Mouse (Mus musculus): Measurements from ENCODE around the gene Gatad2a. TPM values are rescaled to one million over a fixed set of nuclear protein-coding genes. Genes with fewer than 3 reads are reported as not detected.

The Gatad2a gene
- total and polyA plus RNA-seq, 3 experiments: 24.7 to 36.4 (median 36.4) TPM

DNA sequence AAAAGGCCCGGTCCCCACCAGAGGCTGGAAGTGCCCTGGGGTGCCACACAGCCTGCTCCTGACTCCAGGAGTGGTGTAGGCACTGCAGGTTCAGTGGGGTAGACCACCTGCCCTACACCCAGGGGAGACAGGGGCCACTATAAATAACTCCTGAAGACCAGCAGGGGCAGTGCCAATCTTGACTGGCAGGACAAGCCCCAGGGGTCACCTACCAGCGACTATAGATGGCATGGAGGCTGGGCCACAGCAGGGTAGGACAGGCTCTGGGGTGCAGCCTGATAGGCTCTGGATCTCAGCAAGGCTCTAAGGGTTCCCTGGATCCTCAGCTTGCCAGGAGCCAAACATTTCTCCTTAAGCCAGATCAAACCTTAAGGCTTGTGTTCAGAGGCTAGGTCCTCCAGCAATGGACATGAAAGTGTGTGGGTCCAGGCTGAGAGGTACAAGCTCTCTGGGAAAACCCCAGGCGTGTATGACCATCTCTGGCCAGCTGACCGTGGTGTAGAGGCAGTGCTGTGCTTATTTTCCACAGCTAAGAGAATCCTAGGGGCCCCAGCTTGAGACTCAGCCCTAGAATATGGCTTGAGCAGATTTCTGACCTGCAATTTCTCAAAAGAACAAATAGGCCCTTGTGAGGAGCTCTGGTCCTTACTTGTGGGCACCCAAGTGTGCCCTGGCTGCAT lies 100.3 kb downstream of the Gatad2a start:
- DNase-seq: no peak
- intact Hi-C loops (cut with DNase I): loop anchor here (10.0 kb wide), 1 partner anchor 271 kb away; the partner anchor contains the start of gene Zfp868
- peaks cover 2% of the 10 kb centered on the region; the same call in 1 of the 2 replicates for H3K79me2 ChIP-seq (replicated peaks; ENCODE audit: control insufficient read depth, insufficient read depth, low read length)
- no peaks in the 10 kb centered on the region for H3K27me3 ChIP-seq (ENCODE audit: control insufficient read depth, insufficient read depth, low read length)
- H3K4me3 ChIP-seq: no peak overlapping the region
- peak overlapping the region; percentile 16; the same call in 1 of the 2 replicates for H3K9ac ChIP-seq (ENCODE audit: low read depth, low read length)
- TF ChIP-seq CTCF (IDR thresholded peaks at IDR 0.05): 0 out of 2 replicates have a peak, but pooled peaks have one; percentile 4
- no peak for TF ChIP-seq EP300 (IDR thresholded peaks at IDR 0.05; ENCODE audit: insufficient read depth, low read depth, low read length)
- H3K36me3 ChIP-seq (ENCODE audit: control insufficient read depth, insufficient read depth, low read length): no peaks in the 10 kb centered on the region
- H3K4me1 ChIP-seq (ENCODE audit: control insufficient read depth, insufficient read depth, low read length): peaks cover 12% of the 10 kb centered on the region
- 53% methylated on average over 4 of the region's 4 CpGs for WGBS
- no peak overlapping the region; the same call in 1 of the 2 replicates for H3K27ac ChIP-seq

DNA sequence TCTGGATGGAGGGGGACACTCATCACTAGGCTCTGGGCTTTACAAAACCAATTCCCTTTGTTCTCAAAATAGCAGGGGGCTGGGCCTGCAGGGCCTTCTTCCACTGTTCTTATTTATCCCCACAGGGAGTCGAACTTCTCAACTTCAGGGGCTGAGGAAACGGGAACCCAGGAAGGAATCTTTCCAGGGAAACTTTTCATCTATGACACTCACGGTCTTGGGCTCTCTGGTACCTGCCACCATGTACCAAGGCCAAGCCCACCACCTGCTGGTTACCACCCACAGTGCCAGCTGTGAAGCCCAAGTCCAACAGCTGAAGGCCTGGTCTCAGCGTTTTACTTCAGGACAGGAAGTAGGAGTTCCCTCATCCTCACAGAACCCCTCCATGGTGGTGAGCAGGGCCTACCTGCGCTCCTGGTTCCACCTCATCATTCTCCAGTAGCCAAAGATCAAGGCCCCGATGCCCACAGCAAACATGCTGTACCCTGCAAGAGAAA lies 101.3 kb downstream of the Gatad2a start:
- no peaks in the 10 kb centered on the region for H3K27me3 ChIP-seq (ENCODE audit: control insufficient read depth, insufficient read depth, low read length)
- WGBS: 64% methylated on average over 6 of the region's 6 CpGs
- H3K27ac ChIP-seq: no peak overlapping the region
- H3K4me3 ChIP-seq: no peak overlapping the region
- no peak overlapping the region for H3K9ac ChIP-seq (ENCODE audit: low read depth, low read length)
- TF ChIP-seq POLR2A (IDR thresholded peaks at IDR 0.05; ENCODE audit: insufficient read depth, low read depth, low read length): no peak
- TF ChIP-seq EP300 (IDR thresholded peaks at IDR 0.05; ENCODE audit: insufficient read depth, low read depth, low read length): no peak
- TF ChIP-seq CTCF (IDR thresholded peaks at IDR 0.05): no peak
- H3K79me2 ChIP-seq (replicated peaks; ENCODE audit: control insufficient read depth, insufficient read depth, low read length): 0 out of 2 replicates have a peak, but pooled peaks cover 2% of the 10 kb centered on the region
- no peaks in the 10 kb centered on the region for H3K36me3 ChIP-seq (ENCODE audit: control insufficient read depth, insufficient read depth, low read length)
- peaks cover 10% of the 10 kb centered on the region for H3K4me1 ChIP-seq (ENCODE audit: control insufficient read depth, insufficient read depth, low read length)
- intact Hi-C loops (cut with DNase I): loop anchor here (10.0 kb wide), 1 partner anchor 270 kb away; the partner anchor contains the start of gene Zfp868
- DNase-seq: no peak

DNA sequence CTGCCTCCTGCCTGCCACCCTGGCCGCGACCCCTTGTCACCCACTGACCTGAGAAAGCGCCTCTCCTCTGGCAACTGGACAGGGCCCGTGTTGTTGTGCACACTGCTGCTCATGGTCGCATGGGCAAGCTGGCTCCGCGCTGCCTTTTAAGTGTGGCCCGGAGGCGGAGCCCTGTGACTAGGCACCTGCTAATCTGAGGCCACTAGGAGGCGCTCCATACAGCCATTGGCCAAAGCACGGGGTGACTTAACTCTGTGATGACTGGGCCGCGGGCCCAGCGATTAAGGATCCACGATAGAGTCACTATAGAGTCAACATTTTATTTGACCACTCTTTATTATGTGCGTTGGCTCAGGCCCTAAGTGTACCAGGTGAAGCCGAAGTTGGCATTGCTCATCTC lies 102.3 kb downstream of the Gatad2a start:
- peaks cover 10% of the 10 kb centered on the region for H3K4me1 ChIP-seq (ENCODE audit: control insufficient read depth, insufficient read depth, low read length)
- H3K36me3 ChIP-seq (ENCODE audit: control insufficient read depth, insufficient read depth, low read length): no peaks in the 10 kb centered on the region
- H3K4me3 ChIP-seq: no peak overlapping the region
- 61% methylated on average over 17 of the region's 17 CpGs for WGBS
- H3K79me2 ChIP-seq (replicated peaks; ENCODE audit: control insufficient read depth, insufficient read depth, low read length): 0 out of 2 replicates have a peak, but pooled peaks cover 2% of the 10 kb centered on the region
- intact Hi-C loops (cut with DNase I): loop anchor here (10.0 kb wide), 1 partner anchor 269 kb away; the partner anchor contains the start of gene Zfp868
- peaks cover 5% of the 10 kb centered on the region for H3K27me3 ChIP-seq (ENCODE audit: control insufficient read depth, insufficient read depth, low read length)
- no peak overlapping the region for H3K9ac ChIP-seq (ENCODE audit: low read depth, low read length)
- TF ChIP-seq EP300 (IDR thresholded peaks at IDR 0.05; ENCODE audit: insufficient read depth, low read depth, low read length) (no peak), CTCF (IDR thresholded peaks at IDR 0.05) (peak; percentile 70)
- no peak overlapping the region for H3K27ac ChIP-seq
- DNase-seq: no peak

DNA sequence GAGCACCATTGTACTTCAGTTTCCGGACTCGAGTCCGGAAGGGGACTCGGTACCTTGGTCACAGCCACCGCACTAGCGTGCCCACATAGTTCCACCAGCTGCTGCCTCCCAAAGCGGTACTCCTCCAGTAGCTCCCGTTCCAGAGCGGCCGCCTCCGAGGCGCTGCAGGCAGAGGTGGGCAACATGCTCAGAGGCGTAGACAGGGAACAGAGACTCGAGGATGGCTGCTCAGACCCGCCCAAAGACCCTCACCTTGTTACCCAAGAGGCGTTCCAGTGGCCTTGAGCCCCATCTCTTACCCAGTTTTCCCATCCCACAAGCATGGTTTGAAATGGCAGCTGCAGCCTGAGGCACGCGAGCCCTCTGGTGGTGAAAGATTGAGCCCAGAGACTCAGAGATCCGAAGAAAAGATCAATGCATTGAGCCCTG lies 105.4 kb downstream of the Gatad2a start:
- H3K4me3 ChIP-seq: no peak overlapping the region
- TF ChIP-seq EP300 (IDR thresholded peaks at IDR 0.05; ENCODE audit: insufficient read depth, low read depth, low read length): no peak
- TF ChIP-seq CTCF (IDR thresholded peaks at IDR 0.05): peak; percentile 74
- TF ChIP-seq POLR2A (IDR thresholded peaks at IDR 0.05; ENCODE audit: insufficient read depth, low read depth, low read length): no peak
- peak in 1 of 2 experiments; percentile 51 for DNase-seq
- no peak overlapping the region for H3K9ac ChIP-seq (ENCODE audit: low read depth, low read length)
- WGBS: 51% methylated on average over 19 of the region's 19 CpGs
- H3K79me2 ChIP-seq (replicated peaks; ENCODE audit: control insufficient read depth, insufficient read depth, low read length): no peaks in the 10 kb centered on the region
- no peak overlapping the region for H3K27ac ChIP-seq
- H3K36me3 ChIP-seq (ENCODE audit: control insufficient read depth, insufficient read depth, low read length): no peaks in the 10 kb centered on the region
- peaks cover 6% of the 10 kb centered on the region for H3K4me1 ChIP-seq (ENCODE audit: control insufficient read depth, insufficient read depth, low read length)
- H3K27me3 ChIP-seq (ENCODE audit: control insufficient read depth, insufficient read depth, low read length): peaks cover 13% of the 10 kb centered on the region
- intact Hi-C loops (cut with DNase I): loop anchor here (1.0 to 10.0 kb wide), 2 partner anchors 17 to 266 kb away; partner anchors contain the start of gene Zfp868

DNA sequence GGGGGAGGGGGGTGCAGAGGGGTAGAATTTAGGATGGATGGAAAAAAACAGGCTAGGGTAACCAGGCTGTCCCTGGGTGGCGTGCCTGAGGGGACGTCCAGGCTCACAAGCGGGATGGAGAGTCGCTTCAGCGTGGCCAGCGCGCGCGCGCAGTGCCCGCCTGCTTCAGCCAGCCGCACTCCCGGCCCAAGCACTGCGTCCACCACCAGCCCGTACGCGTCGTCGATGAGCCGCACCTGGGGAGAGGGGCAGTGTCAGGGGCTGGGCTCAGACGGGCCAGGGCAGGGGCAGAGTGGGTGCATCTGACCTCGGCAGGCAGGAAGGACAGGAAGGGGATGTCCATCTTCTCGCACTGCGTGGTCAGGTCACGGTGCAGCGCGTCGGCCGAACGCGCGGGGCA lies 107.3 kb downstream of the Gatad2a start:
- no peak for DNase-seq

More for the DNA sequence above, 107.3 kb downstream of the Gatad2a start:
- Histone ChIP-seq H3K79me2 (replicated peaks; ENCODE audit: control insufficient read depth, insufficient read depth, low read length) (no peaks in the 10 kb centered on the region), H3K27me3 (ENCODE audit: control insufficient read depth, insufficient read depth, low read length) (peaks cover 16% of the 10 kb centered on the region), H3K4me1 (ENCODE audit: control insufficient read depth, insufficient read depth, low read length) (0 out of 2 replicates have a peak, but pooled peaks cover 3% of the 10 kb centered on the region), H3K27ac (no peak overlapping the region), H3K4me3 (peak overlapping the region; percentile 47; the same call in 1 of the 2 replicates), H3K36me3 (ENCODE audit: control insufficient read depth, insufficient read depth, low read length) (no peaks in the 10 kb centered on the region), H3K9ac (ENCODE audit: low read depth, low read length) (peak overlapping the region; percentile 65)
- 3% methylated on average over 32 of the region's 32 CpGs for WGBS
- intact Hi-C loops (cut with DNase I): no loop called here
- TF ChIP-seq POLR2A (IDR thresholded peaks at IDR 0.05; ENCODE audit: insufficient read depth, low read depth, low read length) (no peak), CTCF (IDR thresholded peaks at IDR 0.05) (no peak), EP300 (IDR thresholded peaks at IDR 0.05; ENCODE audit: insufficient read depth, low read depth, low read length) (no peak)
